Mouse (Mus musculus): ENCODE results near the gene Stpg3. TPM values are rescaled to one million over a fixed set of nuclear protein-coding genes. Genes with fewer than 3 reads are reported as not detected.

Stpg3 gene
- total and polyA plus RNA-seq, 3 experiments, result not detected

DNA sequence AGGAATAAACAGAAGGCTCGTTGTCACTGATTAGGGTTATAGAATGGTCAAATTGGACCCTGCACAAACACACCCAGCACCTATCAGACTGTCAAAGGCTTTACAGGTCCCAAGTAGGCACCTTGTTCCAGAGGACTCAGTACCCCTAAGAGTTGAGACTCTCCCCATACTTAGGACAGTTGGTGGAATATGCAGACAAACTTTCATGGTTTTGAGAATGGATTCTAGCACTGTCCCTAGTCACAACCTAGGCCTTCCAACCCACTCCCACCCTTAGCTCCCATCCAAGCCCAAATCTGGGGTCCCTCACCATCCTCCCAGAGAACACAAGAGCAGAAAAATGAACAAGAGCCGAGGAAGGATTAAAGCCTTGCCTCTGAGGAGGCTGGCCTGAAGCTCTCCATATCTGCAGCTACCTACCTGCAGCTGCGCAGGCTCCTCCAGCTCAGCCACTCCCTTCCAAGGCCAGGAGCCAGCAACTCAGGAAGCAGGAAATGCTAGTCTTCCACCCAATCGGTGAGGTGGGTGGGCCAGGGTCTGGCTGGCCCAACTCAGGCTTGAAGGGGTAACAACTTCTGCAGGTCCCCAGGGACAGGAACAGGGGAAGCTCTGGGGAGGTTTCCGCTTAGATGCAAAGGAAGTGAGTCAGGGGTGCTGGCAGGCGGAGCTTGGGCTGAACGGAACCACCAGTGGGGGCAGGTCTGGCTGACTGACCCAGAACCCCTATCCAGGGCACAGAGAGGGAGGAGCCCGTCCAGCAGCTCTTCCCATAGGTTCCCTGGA, 18.1 kb downstream of the Stpg3 start, which contains the start of gene Tor4a:
TSS of gene Tor4a (minus strand) at position 715 of the 783 bp plus-strand sequence.
- peak within 1 kb of the TSS; percentile 61 to 98 (median 83) for H3K4me3 ChIP-seq (replicated peaks in 1 of 3; ENCODE audit: low read depth in 2 of 3, low read length in 2 of 3, poor library complexity in 1 of 3)
- in situ Hi-C loops (cut with MboI; ENCODE audit: low pct_ligation_motif_present, low pct_unique_long_range_greater_than_20kb, low sequenced_read_pairs), result no loop called here
- H3K27me3 ChIP-seq (replicated peaks), result no peaks in the 10 kb centered on the region
- H3K4me2 ChIP-seq (ENCODE audit: insufficient read depth, low read depth, poor library complexity, severe bottlenecking), result peak within 1 kb of the TSS; percentile 99
- H3K9me3 ChIP-seq (replicated peaks; ENCODE audit: low read length), result no peaks in the 10 kb centered on the region
- peak within 1 kb of the TSS; percentile 95 for H3K9ac ChIP-seq (ENCODE audit: insufficient read depth, low read depth)
- H3K36me3 ChIP-seq (replicated peaks in 1 of 2; ENCODE audit: control insufficient read depth in 1 of 2, insufficient read depth in 1 of 2, low read length in 1 of 2), result peaks cover 23 to 57% of the 10 kb centered on the region in 2 experiments
- peaks cover 14 to 36% of the 10 kb centered on the region in 2 experiments for H3K4me1 ChIP-seq (ENCODE audit: control insufficient read depth in 1 of 2, insufficient read depth in 2 of 2)
- peak; percentile 99 for DNase-seq (ENCODE audit: extremely low read depth)
- TF ChIP-seq PAX5 (IDR thresholded peaks at IDR 0.05; ENCODE audit: low read length), result no peak
- peak; percentile 28; the same call in 1 of the 2 replicates for TF ChIP-seq NELFE (IDR thresholded peaks at IDR 0.05; ENCODE audit: low read depth, low read length)
- no peak for TF ChIP-seq JUND (conservative IDR thresholded peaks at IDR 0.05; ENCODE audit: low read depth, low read length)
- 0 out of 2 replicates have a peak, but pooled peaks have one; percentile 54 for TF ChIP-seq TBP (conservative IDR thresholded peaks at IDR 0.05; ENCODE audit: low read depth, low read length)
- TF ChIP-seq CHD2 (IDR thresholded peaks at IDR 0.05; ENCODE audit: low read length), result no peak
- TF ChIP-seq SIN3A (IDR thresholded peaks at IDR 0.05; ENCODE audit: low read length), result no peak; the same call in none of the 2 replicates
- no peak for TF ChIP-seq ZKSCAN1 (IDR thresholded peaks at IDR 0.05; ENCODE audit: borderline replicate concordance, low read depth, low read length)
- TF ChIP-seq KAT2A (IDR thresholded peaks at IDR 0.05; ENCODE audit: insufficient replicate concordance, low read length), result peak; percentile 57; the same call in 1 of the 2 replicates
- TF ChIP-seq SMC3 (IDR thresholded peaks at IDR 0.05; ENCODE audit: low read depth, low read length), result no peak
- no peak for TF ChIP-seq MAX (IDR thresholded peaks at IDR 0.05; ENCODE audit: low read length)
- no peak for TF ChIP-seq USF1 (IDR thresholded peaks at IDR 0.05; ENCODE audit: low read depth, low read length)
- TF ChIP-seq CHD1 (IDR thresholded peaks at IDR 0.05; ENCODE audit: low read depth, low read length), result no peak; the same call in 1 of the 2 replicates
- TF ChIP-seq TCF12 (IDR thresholded peaks at IDR 0.05; ENCODE audit: low read depth, low read length), result peak; percentile 61; the same call in 1 of the 2 replicates
- TF ChIP-seq NRF1 (IDR thresholded peaks at IDR 0.05; ENCODE audit: low read depth, low read length), result peak; percentile 88
- TF ChIP-seq BHLHE40 (IDR thresholded peaks at IDR 0.05; ENCODE audit: low read depth, low read length), result peak; percentile 32; the same call in 1 of the 2 replicates
- no peak for TF ChIP-seq RAD21 (IDR thresholded peaks at IDR 0.05; ENCODE audit: low read depth, low read length)
- peak; percentile 75 for TF ChIP-seq HCFC1 (IDR thresholded peaks at IDR 0.05; ENCODE audit: low read depth, low read length)
- TF ChIP-seq IRF4 (IDR thresholded peaks at IDR 0.05; ENCODE audit: low read depth, low read length), result 0 out of 2 replicates have a peak, but pooled peaks have one; percentile 63
- peak; percentile 72 for TF ChIP-seq ETS1 (conservative IDR thresholded peaks at IDR 0.05; ENCODE audit: low read depth, low read length)
- peak; percentile 53 for TF ChIP-seq MAZ (IDR thresholded peaks at IDR 0.05; ENCODE audit: low read depth, low read length)
- TF ChIP-seq POLR2AphosphoS2 (IDR thresholded peaks at IDR 0.05; ENCODE audit: low read depth, low read length), result no peak
- no peak for TF ChIP-seq RCOR1 (conservative IDR thresholded peaks at IDR 0.05; ENCODE audit: low read depth, low read length)
- TF ChIP-seq POLR2A (IDR thresholded peaks at IDR 0.05; ENCODE audit: low read depth, low read length), result peak; percentile 75
- TF ChIP-seq ELF1 (IDR thresholded peaks at IDR 0.05; ENCODE audit: low read depth, low read length), result peak; percentile 96
- TF ChIP-seq ZNF384 (IDR thresholded peaks at IDR 0.05; ENCODE audit: low read depth, low read length), result no peak
- dilution Hi-C loops (cut with MboI; ENCODE audit: extremely low pct_ligation_motif_present, extremely low pct_unique_long_range_greater_than_20kb, low sequenced_read_pairs), result no loop called here
- H3K27ac ChIP-seq (ENCODE audit: insufficient read depth, low read depth), result peak within 1 kb of the TSS; percentile 98
- H3K79me2 ChIP-seq (replicated peaks; ENCODE audit: control insufficient read depth, extremely low read depth, insufficient read depth, poor library complexity, severe bottlenecking), result peaks cover 16% of the 10 kb centered on the region
